Mouse (Mus musculus) sigmoid colon, adult 10 weeks (tissue): ENCODE results near the gene Fam149b. TPM values are rescaled to one million over a fixed set of nuclear protein-coding genes. Genes with fewer than 3 reads are reported as not detected.

Source experiments
- polyA plus RNA-seq: library from polyadenylated mRNA; stranded (reverse); fragments of 350-450 nt; fragmentation: Illumina TruSeq; extraction: RNeasy Lipid Tissue Mini Kit (QIAGEN cat#74804); gene quantifications from one replicate; pipeline ENCODE4 v1.2.3, GENCODE M21; 2014; ENCODE audit warnings: low read depth, low replicate concordance

The Fam149b gene
- polyA plus RNA-seq, result 37.5 TPM

GRCm38 (mm10) chr14:20347991-20348541 is at the start of gene Fam149b, which contains the start of gene Ecd:
Gene Fam149b (plus strand): TSS chr14:20348162.
Gene Ecd (minus strand): TSS chr14:20348121.

GRCm38 (mm10) chr14:20388441-20389129 is 40.6 kb downstream of the Fam149b start, which contains the start of gene Dnajc9:
Gene Dnajc9 (minus strand): TSS chr14:20388910.

GRCm38 (mm10) chr14:20393205-20393913 is 45.4 kb downstream of the Fam149b start, which contains the start of gene Mrps16:
Gene Mrps16 (minus strand): TSS chr14:20393634.

Other genes with a start within 250 kb of the Fam149b start
- 2.3 TPM for gene Saysd1, start 209.6 kb upstream of the Fam149b start, polyA plus RNA-seq
- gene Kcnk5, start 166.4 kb upstream of the Fam149b start, polyA plus RNA-seq, result 14.5 TPM
- not detected for gene Kcnk16, start 79.0 kb upstream of the Fam149b start, polyA plus RNA-seq
- gene Nudt13, start 53.5 kb upstream of the Fam149b start, polyA plus RNA-seq, result 11.7 TPM
- 20.6 TPM for gene Ecd, start within 50 bp of the Fam149b start, polyA plus RNA-seq
- gene Dnajc9, start 40.7 kb downstream of the Fam149b start, polyA plus RNA-seq, result 59.5 TPM
- gene Mrps16, start 45.5 kb downstream of the Fam149b start, polyA plus RNA-seq, result 6.3 TPM
- gene Cfap70, start 104.1 kb downstream of the Fam149b start, polyA plus RNA-seq, result not detected
- gene Anxa7, start 132.0 kb downstream of the Fam149b start, polyA plus RNA-seq, result 223 TPM
- gene Mss51, start 148.7 kb downstream of the Fam149b start, polyA plus RNA-seq, result 1.9 TPM
- gene Ppp3cb, start 198.4 kb downstream of the Fam149b start, polyA plus RNA-seq, result 215 TPM